Mouse (Mus musculus) neural tube, embryonic 14.5 days (tissue): ENCODE results near the gene Vav2. TPM values are rescaled to one million over a fixed set of nuclear protein-coding genes. Genes with fewer than 3 reads are reported as not detected.

ENCODE experiments used
- ATAC-seq: fragments of 200-750 bp; cut with Nextera tagmentation; 2 replicates; pipeline ENCODE4 v1.8.0; 2017; ENCODE audit warnings: low read depth, mild to moderate bottlenecking, moderate TSS enrichment, moderate library complexity
- H3K27ac ChIP-seq: fragments of 300-500 bp; sonication (generic); 2 replicates; pipeline ENCODE4 v1.5.1; 2014; ENCODE audit warnings: low read depth, mild to moderate bottlenecking, control low read depth, low read length, moderate library complexity, mixed read lengths
- H3K27me3 ChIP-seq: fragments of 300-500 bp; sonication (generic); 2 replicates; pipeline ENCODE4 v1.6.1; 2014; ENCODE audit warnings: low read length; ENCODE audit not compliant: control insufficient read depth, insufficient read depth
- H3K36me3 ChIP-seq: fragments of 300-500 bp; sonication (generic); 2 replicates; pipeline ENCODE4 v1.6.1; 2014; ENCODE audit warnings: low read length, mixed read lengths; ENCODE audit not compliant: control insufficient read depth, insufficient read depth
- H3K4me1 ChIP-seq: fragments of 300-500 bp; sonication (generic); 2 replicates; pipeline ENCODE4 v1.6.1; 2014; ENCODE audit warnings: low read length; ENCODE audit not compliant: control insufficient read depth, insufficient read depth
- H3K4me2 ChIP-seq: fragments of 300-500 bp; sonication (generic); 2 replicates; pipeline ENCODE4 v1.6.1; 2014; ENCODE audit warnings: mild to moderate bottlenecking, low read depth, low read length, control low read depth
- H3K4me3 ChIP-seq: fragments of 300-500 bp; sonication (generic); 2 replicates; pipeline ENCODE4 v1.5.1; 2014; ENCODE audit warnings: low read depth, low read length, control low read depth, mixed read lengths
- H3K9ac ChIP-seq: fragments of 300-500 bp; sonication (generic); replicated peaks from 2 replicates; pipeline ENCODE4 v1.6.1; 2014; ENCODE audit warnings: low read depth, mild to moderate bottlenecking, control low read depth, low read length, mixed read lengths
- H3K9me3 ChIP-seq: fragments of 300-500 bp; sonication (generic); 2 replicates; pipeline ENCODE4 v1.6.1; 2016; ENCODE audit warnings: low read length; ENCODE audit not compliant: control insufficient read depth
- WGBS: fragments of 180-500 bp; shearing (Covaris S2); extraction: QIAGEN DNeasy Blood & Tissue Kit; methylation state at CpG from one replicate; pipeline ENCODE4 v1.1.7; 2014; 5-methylcytosine and 5-hydroxymethylcytosine counted together
- polyA plus RNA-seq: library from polyadenylated mRNA; unstranded; fragments of >200 nt; fragmentation: Nextera tagmentation; extraction: Ambion mirVana; gene quantifications from 2 replicates; pipeline ENCODE4 v1.2.1, GENCODE M21; 2014

Gene Vav2
- polyA plus RNA-seq, 1 experiment from 2014 or later = 14.5 TPM

DNA sequence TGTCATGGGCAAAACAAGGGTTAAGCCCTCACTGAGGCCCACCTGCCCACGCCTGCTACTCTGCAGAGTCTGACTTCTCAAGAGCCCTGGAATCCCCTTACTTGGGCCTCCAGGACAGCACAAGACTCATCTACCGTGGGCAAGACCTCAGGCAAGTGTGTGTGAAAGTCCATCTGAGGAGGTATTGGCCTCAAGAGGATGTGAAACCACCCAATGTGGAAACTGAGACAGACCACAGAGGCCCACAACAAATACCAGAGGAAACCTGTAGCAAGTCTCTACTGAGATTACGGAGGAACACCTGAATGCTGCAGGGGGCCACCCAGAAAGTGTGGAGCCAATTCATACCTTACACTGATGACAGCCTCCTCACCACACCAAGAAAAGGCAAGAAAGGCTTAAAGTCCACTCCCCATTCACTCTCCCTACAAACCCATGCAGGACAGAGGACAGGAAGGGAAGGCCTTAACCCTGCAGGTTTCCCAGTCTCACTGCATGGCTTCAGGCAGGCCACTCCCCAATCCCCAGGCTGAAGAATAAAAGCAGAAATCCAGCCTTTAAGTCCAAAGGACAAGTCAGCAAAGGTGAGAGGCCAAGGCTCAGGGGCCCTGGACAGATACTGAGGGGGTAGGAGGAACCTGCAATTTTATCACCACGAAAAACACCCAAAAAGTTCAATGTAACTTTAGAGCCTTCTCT is 42.6 kb upstream of the Vav2 start:
- no peak overlapping the region for H3K4me2 ChIP-seq
- no peaks in the 10 kb centered on the region for H3K36me3 ChIP-seq
- no peaks in the 10 kb centered on the region for H3K27me3 ChIP-seq
- H3K9ac ChIP-seq = no peak overlapping the region
- no peak overlapping the region for H3K4me3 ChIP-seq
- H3K9me3 ChIP-seq = no peaks in the 10 kb centered on the region
- 88% methylated on average over 4 of the region's 4 CpGs for WGBS
- H3K27ac ChIP-seq = no peak overlapping the region
- ATAC-seq = no peak
- H3K4me1 ChIP-seq = peaks cover 31% of the 10 kb centered on the region

- Histone ChIP-seq H3K27ac (no peak overlapping the region), H3K4me3 (no peak overlapping the region), H3K27me3 (no peaks in the 10 kb centered on the region), H3K36me3 (peaks cover 47% of the 10 kb centered on the region), H3K9ac (no peak overlapping the region), H3K9me3 (no peaks in the 10 kb centered on the region), H3K4me1 (no peaks in the 10 kb centered on the region), H3K4me2 (no peak overlapping the region)
- WGBS = 92% methylated on average over 4 of the region's 4 CpGs
- no peak for ATAC-seq
These were observed 36.1 kb upstream of the Vav2 start for GRCm38 (mm10) chr2:27462901-27463300.

DNA sequence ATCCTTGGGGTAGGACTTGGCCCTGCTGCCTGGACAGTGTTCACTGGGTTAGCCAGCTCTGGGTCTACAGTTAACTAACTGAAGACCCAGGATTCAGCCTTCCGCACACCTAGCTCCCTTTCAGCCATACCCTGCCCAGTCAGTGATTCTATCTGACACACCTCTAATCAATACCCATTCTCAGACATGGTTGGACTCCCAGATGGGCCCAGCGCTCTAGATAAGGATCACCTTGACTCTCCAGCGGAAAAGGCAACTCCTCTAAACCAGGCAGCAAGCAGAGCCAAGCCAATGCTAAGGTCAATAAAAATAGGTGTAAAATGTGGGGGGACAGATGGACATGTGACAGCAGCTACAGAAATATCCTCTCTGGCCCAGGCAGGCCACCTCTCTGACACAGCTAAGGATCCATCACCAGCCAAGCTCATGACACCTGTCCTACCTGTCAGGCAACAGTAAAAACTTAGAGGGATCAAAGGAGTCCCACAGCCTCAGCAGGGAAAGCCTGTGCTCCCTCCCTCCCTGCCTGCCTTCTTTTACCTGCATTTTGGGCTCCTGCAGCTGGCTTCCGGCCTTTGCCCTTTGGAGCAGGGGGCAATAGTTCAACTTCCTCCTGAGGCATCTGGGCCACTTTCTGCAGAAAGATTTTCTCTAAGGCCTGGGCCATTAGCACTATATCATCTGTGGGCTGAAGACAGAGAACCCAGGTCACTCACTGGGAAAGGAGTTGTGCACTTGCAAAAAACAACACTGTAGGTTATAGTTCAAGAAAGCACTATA is 35.2 kb upstream of the Vav2 start:
- H3K4me2 ChIP-seq = no peak overlapping the region
- H3K9me3 ChIP-seq = no peaks in the 10 kb centered on the region
- no peak overlapping the region for H3K27ac ChIP-seq
- no peak overlapping the region for H3K4me3 ChIP-seq
- no peak for ATAC-seq
- H3K9ac ChIP-seq = no peak overlapping the region
- H3K4me1 ChIP-seq = no peaks in the 10 kb centered on the region
- peaks cover 55% of the 10 kb centered on the region for H3K36me3 ChIP-seq
- no peaks in the 10 kb centered on the region for H3K27me3 ChIP-seq
- 93% methylated on average over 4 of the region's 4 CpGs for WGBS

DNA sequence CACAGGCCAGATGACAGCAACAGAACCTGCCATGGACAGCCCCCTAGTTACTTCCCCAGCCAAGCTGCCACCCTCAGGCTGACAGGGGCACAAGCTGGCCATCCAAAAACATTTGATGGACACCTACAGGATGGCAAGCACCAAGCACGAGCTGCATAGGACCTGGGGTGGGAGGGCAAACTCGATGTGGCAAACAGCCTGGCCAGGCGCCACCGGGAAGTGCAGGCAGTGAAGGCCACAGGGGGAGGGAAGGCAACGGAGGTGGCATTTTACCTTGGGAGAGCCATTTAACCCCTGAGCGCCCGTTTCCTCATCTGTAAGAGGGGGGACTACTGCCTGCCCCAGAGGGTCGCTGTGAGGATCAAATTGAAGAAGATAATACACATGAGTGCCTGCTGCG is 33.8 kb upstream of the Vav2 start:
- Histone ChIP-seq H3K4me3 (no peak overlapping the region), H3K4me2 (no peak overlapping the region), H3K27me3 (no peaks in the 10 kb centered on the region), H3K36me3 (peaks cover 65% of the 10 kb centered on the region), H3K9ac (no peak overlapping the region), H3K9me3 (no peaks in the 10 kb centered on the region), H3K4me1 (no peaks in the 10 kb centered on the region), H3K27ac (no peak overlapping the region)
- no peak for ATAC-seq
- WGBS = 80% methylated on average over 9 of the region's 9 CpGs

GRCm38 (mm10) chr2:27460163-27460562 is 33.3 kb upstream of the Vav2 start:
- WGBS = 94% methylated on average over 5 of the region's 5 CpGs
- no peak overlapping the region for H3K9ac ChIP-seq
- no peak overlapping the region for H3K4me3 ChIP-seq
- no peaks in the 10 kb centered on the region for H3K4me1 ChIP-seq
- peaks cover 68% of the 10 kb centered on the region for H3K36me3 ChIP-seq
- no peaks in the 10 kb centered on the region for H3K27me3 ChIP-seq
- no peaks in the 10 kb centered on the region for H3K9me3 ChIP-seq
- H3K4me2 ChIP-seq = no peak overlapping the region
- no peak overlapping the region for H3K27ac ChIP-seq
- no peak for ATAC-seq

DNA sequence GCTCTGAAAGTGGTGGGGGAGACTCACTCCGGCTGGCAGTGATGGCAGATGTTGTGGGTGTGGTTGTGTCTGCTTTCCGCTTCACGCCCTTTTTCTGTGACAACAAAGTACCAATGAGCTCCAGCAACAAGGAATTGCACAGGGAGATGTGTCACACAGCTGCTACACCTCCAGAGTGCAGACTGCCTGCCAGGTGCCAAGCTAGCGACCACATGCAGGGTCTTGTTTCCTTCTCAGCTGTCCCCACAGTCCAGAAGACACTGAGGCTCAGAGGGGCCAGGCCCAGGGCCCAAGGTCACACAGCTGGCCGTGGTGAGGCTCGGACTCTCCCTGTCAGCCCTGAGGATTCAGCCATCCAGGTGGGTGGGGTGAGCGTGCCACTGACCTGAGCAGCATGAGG is 32.9 kb upstream of the Vav2 start:
- H3K4me1 ChIP-seq = no peaks in the 10 kb centered on the region
- no peak overlapping the region for H3K4me3 ChIP-seq
- no peak overlapping the region for H3K9ac ChIP-seq
- ATAC-seq = no peak
- H3K4me2 ChIP-seq = no peak overlapping the region
- 87% methylated on average over 7 of the region's 7 CpGs for WGBS
- H3K27me3 ChIP-seq = no peaks in the 10 kb centered on the region
- H3K9me3 ChIP-seq = no peaks in the 10 kb centered on the region
- peaks cover 73% of the 10 kb centered on the region for H3K36me3 ChIP-seq
- no peak overlapping the region for H3K27ac ChIP-seq

DNA sequence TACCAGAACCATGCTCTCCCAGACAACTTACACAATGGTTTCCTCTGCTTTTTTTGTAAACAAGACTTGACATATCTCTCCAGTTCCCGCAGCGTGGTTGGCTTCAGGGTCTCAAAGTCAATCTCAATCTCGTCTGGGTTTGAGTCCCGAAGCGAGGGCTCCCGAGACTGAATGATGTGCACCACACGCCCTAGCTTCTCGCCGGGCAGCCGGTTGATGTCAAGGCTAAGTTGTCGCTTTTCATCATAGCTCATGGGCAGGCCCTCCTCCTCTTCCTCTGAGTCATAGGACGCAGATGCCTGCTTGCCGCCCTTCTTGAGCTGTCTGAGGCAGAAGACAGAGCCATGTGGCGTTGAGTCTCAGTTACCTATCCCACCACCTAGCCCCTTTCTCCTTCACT is 23.4 kb upstream of the Vav2 start:
- no peak for ATAC-seq
- H3K36me3 ChIP-seq = peaks cover 83% of the 10 kb centered on the region
- no peaks in the 10 kb centered on the region for H3K4me1 ChIP-seq

GRCm38 (mm10) chr2:27447782-27448181 is 20.9 kb upstream of the Vav2 start:
- Histone ChIP-seq H3K27me3 (no peaks in the 10 kb centered on the region), H3K4me1 (peaks cover 12% of the 10 kb centered on the region), H3K4me3 (no peak overlapping the region), H3K9ac (no peak overlapping the region), H3K4me2 (no peak overlapping the region), H3K27ac (no peak overlapping the region), H3K36me3 (peaks cover 60% of the 10 kb centered on the region), H3K9me3 (no peaks in the 10 kb centered on the region)
- ATAC-seq = no peak
- 89% methylated on average over 5 of the region's 5 CpGs for WGBS

More for the DNA sequence above, 23.4 kb upstream of the Vav2 start:
- no peaks in the 10 kb centered on the region for H3K27me3 ChIP-seq
- no peaks in the 10 kb centered on the region for H3K9me3 ChIP-seq
- no peak overlapping the region for H3K27ac ChIP-seq
- H3K9ac ChIP-seq = no peak overlapping the region
- H3K4me3 ChIP-seq = no peak overlapping the region
- WGBS = 95% methylated on average over 14 of the region's 14 CpGs
- H3K4me2 ChIP-seq = no peak overlapping the region

DNA sequence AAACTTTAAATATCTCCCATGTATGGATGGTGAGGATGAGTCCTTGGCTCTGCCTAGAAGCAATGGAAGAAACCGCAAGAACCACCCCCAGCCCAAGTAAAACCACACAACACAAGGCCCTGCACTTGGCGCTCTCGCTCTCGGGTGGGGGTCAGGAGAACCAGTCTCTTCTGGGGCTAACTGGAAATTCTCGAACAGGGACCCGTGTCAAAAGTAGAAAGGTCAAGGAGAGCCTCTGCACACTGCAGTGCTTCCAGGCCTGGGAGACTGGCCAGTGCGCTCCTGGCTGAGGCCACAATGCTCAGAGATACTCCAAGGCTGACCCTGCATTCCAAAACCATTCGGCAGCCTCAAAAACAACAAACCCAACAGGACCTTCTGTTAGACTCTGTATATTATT is 20.0 kb upstream of the Vav2 start:
- Histone ChIP-seq H3K4me2 (no peak overlapping the region), H3K4me3 (no peak overlapping the region), H3K36me3 (peaks cover 52% of the 10 kb centered on the region), H3K27me3 (no peaks in the 10 kb centered on the region), H3K9ac (no peak overlapping the region), H3K9me3 (no peaks in the 10 kb centered on the region), H3K27ac (no peak overlapping the region), H3K4me1 (peaks cover 12% of the 10 kb centered on the region)
- ATAC-seq = no peak
- WGBS = 96% methylated on average over 8 of the region's 8 CpGs
